Mouse (Mus musculus): ENCODE results near the gene Zfp503.

Gene Zfp503

DNA sequence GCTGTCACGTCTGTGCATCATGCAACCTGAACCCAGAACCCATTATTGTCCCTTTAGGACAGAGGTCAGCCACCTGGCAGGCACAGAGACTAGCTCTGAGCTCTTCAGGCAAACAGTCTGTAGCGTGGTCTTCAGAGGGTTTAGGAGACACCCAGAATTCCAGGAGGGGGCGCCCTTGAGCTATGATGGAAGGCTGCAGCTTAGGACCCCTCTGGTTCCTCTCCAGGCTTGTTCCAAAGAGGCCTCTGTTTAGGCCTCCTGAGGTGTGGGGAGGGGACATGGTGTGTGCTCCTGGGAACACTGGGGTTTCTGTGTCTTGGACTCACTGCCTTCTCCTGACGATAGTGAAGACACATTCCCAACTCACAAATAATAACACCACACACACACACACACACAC, 20.4 kb downstream of the Zfp503 start:
- DNase-seq (ENCODE audit: low spot score), result peak; percentile 40

GRCm38 (mm10) chr14:21967375-21968010, 21.9 kb downstream of the Zfp503 start:
- no peak for DNase-seq (ENCODE audit: low spot score)

GRCm38 (mm10) chr14:21966276-21966675, 23.1 kb downstream of the Zfp503 start:
- DNase-seq (ENCODE audit: low spot score), result no peak

- DNase-seq (ENCODE audit: low spot score), result no peak
Observed at GRCm38 (mm10) chr14:21962381-21963050, 26.9 kb downstream of the Zfp503 start.

DNA sequence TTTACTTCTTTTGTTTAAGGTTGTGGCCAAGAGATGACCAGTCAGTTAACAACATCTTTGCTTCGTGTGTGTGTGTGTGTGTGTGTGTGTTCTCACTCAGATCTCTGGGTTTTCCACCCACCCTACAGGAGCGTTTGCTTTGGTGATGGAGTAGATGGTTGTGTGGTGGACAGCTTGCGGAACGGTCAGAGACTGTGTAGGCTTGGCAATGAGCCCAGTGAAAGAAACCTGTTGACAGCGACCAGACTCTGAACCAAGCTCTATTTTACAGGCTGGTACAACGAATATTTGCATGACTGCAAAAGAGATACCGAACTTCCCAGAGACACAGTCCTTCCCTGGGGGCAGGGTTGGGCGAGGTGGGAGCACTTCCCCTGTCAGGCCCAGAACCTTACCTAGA, 30.2 kb downstream of the Zfp503 start:
- no peak for DNase-seq (ENCODE audit: low spot score)

GRCm38 (mm10) chr14:21958643-21959042, 30.8 kb downstream of the Zfp503 start:
- DNase-seq (ENCODE audit: low spot score), result no peak

- DNase-seq (ENCODE audit: low spot score), result no peak
Observed at GRCm38 (mm10) chr14:21952541-21952940, 36.9 kb downstream of the Zfp503 start.

- DNase-seq (ENCODE audit: low spot score), result no peak
Observed at GRCm38 (mm10) chr14:21951896-21952523, 37.4 kb downstream of the Zfp503 start.

GRCm38 (mm10) chr14:21944946-21945345, 44.5 kb downstream of the Zfp503 start:
- no peak for DNase-seq (ENCODE audit: low spot score)

- no peak for DNase-seq (ENCODE audit: low spot score)
Observed at GRCm38 (mm10) chr14:21941581-21941980, 47.8 kb downstream of the Zfp503 start.

DNA sequence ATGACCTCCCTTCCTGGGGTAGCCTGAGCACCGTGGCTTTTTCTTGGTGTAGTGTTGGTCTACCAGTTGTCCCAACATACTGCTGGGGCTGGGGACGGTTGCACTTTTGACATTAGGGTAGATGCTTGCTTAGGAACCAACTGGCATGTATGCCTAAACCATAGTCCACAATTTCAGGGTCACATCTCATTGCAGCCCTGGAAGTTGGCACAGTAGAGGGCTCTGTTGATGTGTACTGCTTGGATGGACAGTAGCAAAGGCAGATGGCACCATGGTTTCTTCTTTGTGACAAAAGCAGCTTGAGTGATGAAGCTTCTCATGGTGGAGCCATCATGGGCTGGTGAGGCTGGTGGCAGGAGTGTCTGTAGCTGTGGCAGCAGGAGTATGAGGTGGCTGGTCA, 52.3 kb downstream of the Zfp503 start:
- DNase-seq (ENCODE audit: low spot score), result no peak

DNA sequence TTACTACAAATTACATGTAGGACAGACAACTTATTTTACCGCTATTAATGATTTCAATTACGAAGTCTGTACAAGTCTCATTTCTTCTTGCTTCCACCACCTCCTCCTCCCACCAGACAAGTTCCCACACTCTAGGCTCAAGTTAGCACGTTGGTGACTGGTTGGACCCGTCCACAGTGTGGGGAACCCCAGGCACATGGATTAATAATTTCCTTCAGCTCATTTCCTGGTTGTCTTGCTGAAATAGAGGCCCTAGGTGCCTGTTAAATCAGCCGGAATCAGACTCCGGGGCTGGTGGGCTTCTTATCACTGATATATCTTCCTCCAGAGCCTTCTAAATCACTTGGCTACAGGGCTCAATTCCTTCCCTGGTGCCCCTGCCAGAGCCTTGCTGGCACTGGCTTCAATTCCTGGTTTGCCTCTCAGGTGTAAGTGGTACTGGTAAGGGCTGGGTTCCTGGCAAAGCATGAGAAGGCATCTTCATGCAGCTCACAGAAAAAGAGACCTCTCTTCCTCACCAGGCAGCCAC, 53.2 kb downstream of the Zfp503 start:
- DNase-seq (ENCODE audit: low spot score), result no peak
